Mouse (Mus musculus): ENCODE results near the gene Ubap1l. TPM values are rescaled to one million over a fixed set of nuclear protein-coding genes. Genes with fewer than 3 reads are reported as not detected.

Gene Ubap1l
- polyA plus RNA-seq, 1 experiment, result 7.7 TPM

GRCm38 (mm10) chr9:65428003-65428402, 67.2 kb downstream of the Ubap1l start:
- Histone ChIP-seq H3K4me1 (ENCODE audit: control insufficient read depth, insufficient read depth, low read length) (no peaks in the 10 kb centered on the region), H3K27ac (ENCODE audit: insufficient read depth, low read length) (no peak overlapping the region), H3K4me3 (ENCODE audit: insufficient read depth, low read length) (no peak overlapping the region)
- TF ChIP-seq POLR2A (IDR thresholded peaks at IDR 0.05; ENCODE audit: extremely low read depth, insufficient read depth, low read length) (no peak), CTCF (IDR thresholded peaks at IDR 0.05; ENCODE audit: extremely low read depth, insufficient read depth, low read length) (no peak)

Other genes starting within 250 kb of the Ubap1l start
- 1.3 and 2.0 TPM in 2 replicates for gene Igdcc3, start 219.9 kb upstream of the Ubap1l start, polyA plus RNA-seq (2012; rRNA removed)
- gene Parp16, start 165.7 kb upstream of the Ubap1l start, polyA plus RNA-seq (2012; rRNA removed), result 4.1 and 4.2 TPM in 2 replicates
- gene Cilp, start 95.9 kb upstream of the Ubap1l start, polyA plus RNA-seq (2012; rRNA removed), result 0.02 and 0.04 TPM in 2 replicates
- 19.2 and 19.9 TPM in 2 replicates for gene Clpx, start 66.8 kb upstream of the Ubap1l start, polyA plus RNA-seq (2012; rRNA removed)
- gene Pdcd7, start 14.9 kb upstream of the Ubap1l start, polyA plus RNA-seq (2012; rRNA removed), result 16.1 and 16.9 TPM in 2 replicates
- 0.17 and 0.34 TPM in 2 replicates for gene Kbtbd13, start 30.6 kb downstream of the Ubap1l start, polyA plus RNA-seq (2012; rRNA removed)
- 4.4 and 4.8 TPM in 2 replicates for gene Rasl12, start 37.5 kb downstream of the Ubap1l start, polyA plus RNA-seq (2012; rRNA removed)
- not detected in 2 replicates for gene Slc51b, start 61.9 kb downstream of the Ubap1l start, polyA plus RNA-seq (2012; rRNA removed)
- 19.0 and 20.4 TPM in 2 replicates for gene Mtfmt, start 74.7 kb downstream of the Ubap1l start, polyA plus RNA-seq (2012; rRNA removed)
- gene Spg21, start 99.9 kb downstream of the Ubap1l start, polyA plus RNA-seq (2012; rRNA removed), result 25.4 and 25.5 TPM in 2 replicates
- 1.4 and 1.8 TPM in 2 replicates for gene Ankdd1a, start 159.2 kb downstream of the Ubap1l start, polyA plus RNA-seq (2012; rRNA removed)
- gene Plekho2, start 219.0 kb downstream of the Ubap1l start, polyA plus RNA-seq (2012; rRNA removed), result 15.3 and 15.4 TPM in 2 replicates
- 0.11 and 0.23 TPM in 2 replicates for gene Pif1, start 226.1 kb downstream of the Ubap1l start, polyA plus RNA-seq (2012; rRNA removed)